Mouse (Mus musculus): ENCODE measurements around the gene Psmc1. TPM values are rescaled to one million over a fixed set of nuclear protein-coding genes. Genes with fewer than 3 reads are reported as not detected.

Gene Psmc1
- total and polyA plus RNA-seq, 2 experiments from 2014 or later = 95.3 to 289 TPM

DNA sequence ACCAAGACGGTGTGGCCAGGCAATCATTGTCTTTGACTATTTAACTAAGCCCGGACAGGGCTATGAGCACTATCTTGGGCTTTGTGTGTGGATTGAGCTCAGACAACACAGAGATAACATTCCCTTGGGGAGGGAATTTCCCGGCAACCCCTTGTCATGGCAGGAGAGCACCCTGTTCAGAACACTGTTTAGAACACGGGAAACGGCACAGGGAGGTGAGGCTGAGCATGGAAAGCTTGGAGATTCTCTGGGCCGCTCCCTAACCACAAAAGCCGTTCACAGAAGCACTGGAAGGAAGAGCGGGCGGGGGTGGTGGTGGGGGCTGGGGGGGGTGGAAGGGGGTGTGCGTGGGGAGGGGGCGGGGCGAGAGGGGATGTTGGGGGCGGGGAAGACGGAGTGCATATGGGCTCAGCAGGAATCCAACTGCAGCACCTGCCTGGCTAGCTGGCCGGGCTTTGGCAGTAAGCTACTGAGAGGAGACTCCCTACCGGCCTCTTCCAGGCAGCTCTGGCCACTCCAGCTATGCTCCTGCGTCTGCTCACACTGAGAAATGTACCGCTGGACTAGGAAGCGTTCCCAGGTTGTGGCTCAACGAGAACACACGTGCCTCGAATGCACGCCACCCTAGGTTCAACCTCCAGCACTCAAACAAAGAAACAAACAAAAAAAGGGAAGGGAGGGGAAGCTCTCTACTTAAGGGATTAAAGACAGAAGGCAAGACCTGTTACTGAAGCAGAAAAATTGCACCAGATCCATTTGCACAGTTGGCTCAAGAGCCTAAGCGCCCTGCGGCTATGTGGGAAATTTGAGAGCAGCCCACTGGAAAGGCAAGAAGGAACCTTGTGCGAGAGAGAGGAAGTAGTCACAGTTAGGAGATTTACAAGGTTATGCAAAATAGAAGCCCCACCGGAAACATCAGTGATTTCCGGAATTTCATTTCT lies 58.2 kb downstream of the Psmc1 start:
- no peak for TF ChIP-seq CTCF (IDR thresholded peaks at IDR 0.05)
- DNase-seq (ENCODE audit: low spot score) = peak; percentile 74
- H3K36me3 ChIP-seq (ENCODE audit: insufficient read depth, low read length) = no peaks in the 10 kb centered on the region
- 10% methylated on average over 26 of the region's 28 CpGs for WGBS
- H3K27ac ChIP-seq (ENCODE audit: low read depth, low read length) = peak overlapping the region; percentile 32; the same call in 1 of the 2 replicates
- ATAC-seq (ENCODE audit: low FRiP score) = peak; percentile 48
- H3K9me3 ChIP-seq (ENCODE audit: low read length) = no peaks in the 10 kb centered on the region
- 0 out of 2 replicates have a peak, but pooled peaks cover 5% of the 10 kb centered on the region for H3K4me1 ChIP-seq (ENCODE audit: insufficient read depth, low read length)
- peak overlapping the region; percentile 49 for H3K4me2 ChIP-seq (ENCODE audit: low read depth, low read length, poor library complexity, severe bottlenecking)
- no peak overlapping the region; the same call in 1 of the 2 replicates for H3K9ac ChIP-seq (replicated peaks; ENCODE audit: low read length, poor library complexity, severe bottlenecking)
- H3K27me3 ChIP-seq (ENCODE audit: insufficient read depth, low read length) = no peaks in the 10 kb centered on the region
- peak overlapping the region; percentile 5; the same call in 1 of the 2 replicates for H3K4me3 ChIP-seq (ENCODE audit: low read depth, low read length)

DNA sequence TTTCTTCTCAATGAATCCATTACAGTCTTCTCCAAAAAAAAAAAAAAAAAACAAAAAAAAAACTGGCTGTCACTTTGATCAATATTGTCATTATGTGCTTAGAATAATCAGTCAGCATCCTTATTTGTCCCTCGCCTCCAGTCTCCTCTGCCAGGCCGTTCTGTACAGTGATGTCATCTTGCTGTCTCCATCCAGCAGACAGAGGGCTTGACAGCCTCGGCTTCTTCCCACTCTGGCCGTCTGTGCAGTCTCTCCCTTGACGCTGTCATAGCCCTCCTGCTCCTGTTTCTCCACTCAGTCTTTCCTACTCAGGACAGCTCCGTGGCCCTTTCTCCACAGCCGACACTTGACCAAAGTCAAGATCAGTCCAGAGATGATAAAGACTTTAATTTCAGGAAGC lies 62.5 kb downstream of the Psmc1 start:
- whole genome bisulfite sequencing = 76% methylated on average over 7 of the region's 7 CpGs
- 0 out of 2 replicates have a peak, but pooled peaks cover 5% of the 10 kb centered on the region for H3K4me1 ChIP-seq (ENCODE audit: insufficient read depth, low read length)
- H3K27ac ChIP-seq (ENCODE audit: low read depth, low read length) = no peak overlapping the region
- no peak overlapping the region for H3K4me3 ChIP-seq (ENCODE audit: low read depth, low read length)
- no peak overlapping the region for H3K4me2 ChIP-seq (ENCODE audit: low read depth, low read length, poor library complexity, severe bottlenecking)
- no peaks in the 10 kb centered on the region for H3K9me3 ChIP-seq (ENCODE audit: low read length)
- H3K36me3 ChIP-seq (ENCODE audit: insufficient read depth, low read length) = no peaks in the 10 kb centered on the region
- TF ChIP-seq CTCF (IDR thresholded peaks at IDR 0.05) = no peak
- ATAC-seq (ENCODE audit: low FRiP score) (no peak), DNase-seq (ENCODE audit: low spot score) (no peak)
- H3K9ac ChIP-seq (replicated peaks; ENCODE audit: low read length, poor library complexity, severe bottlenecking) = no peak overlapping the region
- H3K27me3 ChIP-seq (ENCODE audit: insufficient read depth, low read length) = no peaks in the 10 kb centered on the region

Other genes starting within 250 kb of the Psmc1 start
- gene Efcab11, start 225.7 kb upstream of the Psmc1 start, total RNA-seq (2014; rRNA removed) = 2.5 and 2.9 TPM in 2 replicates
- 2.6 and 5.0 TPM in 2 replicates for gene Efcab11, start 225.7 kb upstream of the Psmc1 start, polyA plus RNA-seq (2015; fragmentation: Nextera tagmentation; extraction: Ambion mirVana)
- 16.1 and 19.0 TPM in 2 replicates for gene Tdp1, start 225.6 kb upstream of the Psmc1 start, total RNA-seq (2014; rRNA removed)
- 31.8 and 34.8 TPM in 2 replicates for gene Tdp1, start 225.6 kb upstream of the Psmc1 start, polyA plus RNA-seq (2015; fragmentation: Nextera tagmentation; extraction: Ambion mirVana)
- 1.5 and 1.9 TPM in 2 replicates for gene Kcnk13, start 145.7 kb upstream of the Psmc1 start, total RNA-seq (2014; rRNA removed)
- 1.3 and 1.4 TPM in 2 replicates for gene Kcnk13, start 145.7 kb upstream of the Psmc1 start, polyA plus RNA-seq (2015; fragmentation: Nextera tagmentation; extraction: Ambion mirVana)
- gene Nrde2, start 49.5 kb downstream of the Psmc1 start, total RNA-seq (2014; rRNA removed) = 13.9 and 23.4 TPM in 2 replicates
- gene Nrde2, start 49.5 kb downstream of the Psmc1 start, polyA plus RNA-seq (2015; fragmentation: Nextera tagmentation; extraction: Ambion mirVana) = 12.9 and 13.1 TPM in 2 replicates
- 1,086 and 1,419 TPM in 2 replicates for gene Calm1, start 89.3 kb downstream of the Psmc1 start, total RNA-seq (2014; rRNA removed)
- 4,369 and 4,581 TPM in 2 replicates for gene Calm1, start 89.3 kb downstream of the Psmc1 start, polyA plus RNA-seq (2015; fragmentation: Nextera tagmentation; extraction: Ambion mirVana)